Mouse (Mus musculus) heart, adult 9 months (tissue): Measurements from ENCODE around the gene Gm10337.

Source experiments
- DNase-seq, 2 experiments: peaks; one replicate each; pipeline ENCODE4 v3.0.0; 2022; ENCODE audit warnings: low spot score in 2 of 2

The Gm10337 gene

GRCm38 (mm10) chr15:102552599-102552998 is 49.1 kb downstream of the Gm10337 start:
- no peak for DNase-seq
